Mouse (Mus musculus): ENCODE measurements around the gene Cyp4f37.
"Not testable (repeated sequence)": the region's sequence is repeated elsewhere in the genome, so short reads cannot be mapped to it uniquely, and the experiment has no call there.

Cyp4f37 gene

DNA sequence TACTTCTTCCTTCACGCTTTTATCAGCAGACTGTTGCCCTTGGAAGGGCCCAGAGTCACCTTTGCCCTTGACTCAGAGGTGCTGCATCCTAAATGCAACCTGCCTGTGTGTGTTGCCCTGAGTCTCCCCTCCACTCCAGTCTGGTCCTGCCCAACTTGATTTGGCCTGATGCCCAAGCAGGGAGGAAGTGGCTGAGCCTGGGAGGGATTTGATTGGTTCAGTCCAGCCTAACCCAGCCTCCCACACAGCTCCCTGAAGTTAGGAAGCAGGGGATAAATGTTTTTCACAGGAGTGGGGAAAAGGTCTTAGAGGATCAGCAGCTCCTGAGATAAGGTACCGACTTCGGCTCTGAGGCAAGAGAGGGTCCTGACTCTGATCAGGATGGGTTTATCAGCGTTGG is at the start of gene Cyp4f37:
Gene Cyp4f37, plus strand, starts transcription at position 292 of the 400 bp plus-strand sequence.
- DNase-seq, result not testable (repeated sequence)

DNA sequence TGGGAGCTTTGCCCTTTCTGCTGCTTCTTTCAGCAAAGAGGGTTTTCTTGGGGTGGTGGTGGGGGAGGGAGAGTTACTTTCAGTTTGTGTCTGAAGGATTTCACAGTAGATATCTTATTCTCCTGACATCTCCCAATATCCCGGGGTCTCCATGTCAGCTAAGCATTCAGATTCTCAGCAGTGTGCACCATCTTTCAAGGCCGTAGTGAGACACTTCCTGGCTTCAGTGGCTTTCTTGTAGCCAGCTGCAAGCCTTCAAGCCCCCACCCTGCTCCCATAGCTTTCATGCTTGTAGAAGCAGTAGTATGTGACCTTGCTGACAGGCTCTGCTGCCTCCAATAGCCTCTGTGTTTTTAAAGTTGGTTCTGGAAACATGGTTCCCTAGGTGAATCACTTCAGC is 47.8 kb upstream of the Cyp4f37 start:
- DNase-seq, result not testable (repeated sequence)

DNA sequence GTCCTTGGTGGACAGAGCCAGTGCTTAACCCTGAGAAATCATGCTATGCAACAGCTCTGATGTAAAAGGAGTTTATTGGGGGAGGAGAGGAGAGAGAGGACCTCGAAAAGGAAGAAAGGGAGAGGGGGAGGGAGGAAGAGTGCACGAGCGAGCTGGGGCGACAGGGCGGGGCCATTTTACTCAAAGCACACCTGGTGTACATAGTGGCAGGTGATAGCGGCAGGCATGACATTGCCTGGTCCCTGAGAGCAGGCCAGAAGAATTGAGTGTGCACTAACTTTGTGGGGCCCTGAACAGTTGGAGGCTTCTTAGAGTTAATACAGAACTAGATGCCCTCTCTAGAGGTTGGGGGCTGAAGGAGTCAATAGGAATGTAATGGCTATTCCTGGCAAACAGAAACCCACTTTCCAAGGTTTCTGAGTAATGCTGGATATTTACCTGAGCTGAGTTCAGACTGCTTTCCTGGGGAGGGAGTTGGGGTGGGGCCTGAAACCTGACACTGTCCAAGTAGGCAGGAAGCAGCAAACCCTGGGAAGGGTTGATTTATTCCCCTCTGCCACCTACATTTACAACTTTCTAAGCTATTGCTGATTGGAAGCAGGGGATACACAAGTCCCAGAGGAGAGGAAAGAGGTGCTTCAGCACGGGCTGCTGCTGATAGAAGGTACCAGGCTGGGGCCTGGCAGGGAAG is 43.5 kb upstream of the Cyp4f37 start:
- no peak for DNase-seq

DNA sequence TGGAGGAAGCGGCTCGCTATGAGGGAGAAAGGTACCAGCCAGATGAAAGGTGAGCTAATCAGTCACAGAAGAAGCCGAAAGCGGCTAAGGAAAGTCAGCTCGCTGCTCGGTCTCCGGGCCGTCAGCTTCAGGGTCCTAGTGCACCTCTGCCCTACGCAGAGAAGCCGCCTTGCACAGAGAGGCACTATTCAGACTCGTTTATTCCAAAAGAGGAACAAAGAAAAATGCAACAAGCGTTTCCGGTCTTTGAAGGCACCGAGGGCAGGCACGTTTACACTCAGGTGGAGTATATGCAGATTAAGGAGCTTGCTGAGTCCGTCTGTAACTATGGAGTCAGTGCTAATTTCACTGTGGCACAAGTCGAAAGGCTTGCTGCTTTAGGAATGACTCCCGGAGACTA is 24.6 kb upstream of the Cyp4f37 start:
- no peak for DNase-seq

DNA sequence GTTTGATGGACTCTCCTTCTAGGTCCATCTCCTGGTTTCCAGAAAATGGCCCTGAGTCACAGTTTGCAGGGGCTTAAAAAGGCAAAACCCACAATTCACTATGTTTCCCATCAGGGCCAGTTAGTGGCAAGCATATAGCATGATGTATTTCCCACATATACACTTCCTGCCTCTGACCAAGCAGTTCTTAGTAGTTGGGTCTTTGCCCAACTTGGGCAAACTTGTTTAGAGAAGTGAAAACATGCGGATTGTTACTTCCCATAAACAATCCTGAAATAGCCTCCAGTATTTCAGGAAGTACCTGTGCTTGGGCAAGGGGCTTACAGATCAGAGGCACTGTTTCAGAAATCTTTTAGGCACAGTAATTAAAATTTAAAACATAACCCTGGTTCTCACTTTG is 13.1 kb upstream of the Cyp4f37 start:
- DNase-seq, result no peak

DNA sequence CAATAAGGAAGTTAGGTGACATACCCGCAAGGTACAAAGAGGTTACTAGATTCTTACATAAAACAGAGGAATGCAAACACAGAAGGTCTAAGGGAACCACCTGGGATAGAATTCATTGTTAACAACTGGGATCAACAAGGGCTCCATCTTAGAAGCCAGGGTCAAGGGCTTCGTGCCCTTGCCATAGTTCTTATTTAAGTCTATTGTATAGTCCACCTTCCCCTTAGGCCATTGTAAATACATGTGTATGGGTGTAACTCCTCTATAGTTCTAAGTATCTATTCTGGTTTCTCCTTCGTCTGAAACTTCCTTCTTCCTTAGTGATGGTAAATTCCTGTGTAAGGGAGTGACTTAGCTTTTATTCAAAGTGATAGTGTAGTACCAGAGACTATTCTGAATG is 10.9 kb upstream of the Cyp4f37 start:
- DNase-seq, result not testable (repeated sequence)

DNA sequence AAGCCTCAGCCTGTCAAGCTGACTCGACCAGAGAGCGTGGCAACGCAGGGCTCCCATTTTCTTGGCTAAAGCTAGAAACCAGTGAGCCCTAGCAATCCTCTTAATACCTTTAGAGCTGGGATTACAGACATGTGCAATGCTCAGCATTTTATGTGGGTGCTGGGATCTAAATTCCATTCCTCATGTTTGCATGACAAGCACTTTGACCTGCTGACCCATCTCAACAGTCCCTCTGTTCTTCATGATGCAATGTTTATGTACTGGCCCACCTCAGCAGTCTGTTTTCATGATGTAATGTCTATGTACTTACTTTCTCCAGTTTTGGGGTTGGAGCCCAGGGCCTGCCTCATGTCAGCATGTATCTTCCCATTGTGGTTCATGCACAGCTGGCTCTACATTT is 10.2 kb upstream of the Cyp4f37 start:
- no peak for DNase-seq

DNA sequence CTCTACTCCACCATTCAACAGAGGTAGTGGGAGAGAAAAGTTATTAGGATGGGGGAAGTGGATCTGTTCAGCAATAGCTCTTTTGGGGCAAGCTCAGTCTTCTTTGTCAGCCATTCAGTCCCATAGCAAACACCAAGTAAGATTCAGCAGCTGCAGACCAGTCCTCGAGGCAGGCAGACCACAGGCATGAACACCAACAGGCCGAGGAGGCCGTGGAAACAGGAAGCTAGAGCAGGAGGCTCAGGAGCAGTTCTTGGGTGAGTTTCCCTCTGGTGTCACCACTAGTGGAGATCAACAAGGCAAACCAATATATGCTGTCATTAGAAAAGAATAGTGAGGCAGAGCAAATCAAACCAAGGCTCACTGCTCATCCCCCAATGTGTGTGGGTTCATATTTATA is 8.7 kb upstream of the Cyp4f37 start:
- DNase-seq, result no peak

DNA sequence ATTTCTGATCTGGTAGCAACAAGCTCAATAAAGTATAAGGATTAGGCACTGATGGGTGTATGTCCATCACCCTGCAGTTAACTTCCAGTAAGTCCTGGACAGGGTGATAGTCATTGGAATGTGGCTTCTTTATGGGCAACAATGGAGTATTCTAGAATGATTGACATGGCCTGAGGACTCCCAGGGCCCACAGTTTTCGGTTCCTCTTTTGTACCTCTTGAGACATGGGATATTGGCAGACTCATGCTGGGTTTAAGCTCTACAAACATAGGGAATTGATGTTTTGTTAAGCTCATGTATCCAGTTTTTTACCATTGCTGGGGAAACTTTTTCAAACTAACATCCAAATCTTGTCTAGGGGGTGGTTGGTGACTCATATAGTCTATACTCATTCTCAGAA is 3.9 kb upstream of the Cyp4f37 start:
- no peak for DNase-seq

DNA sequence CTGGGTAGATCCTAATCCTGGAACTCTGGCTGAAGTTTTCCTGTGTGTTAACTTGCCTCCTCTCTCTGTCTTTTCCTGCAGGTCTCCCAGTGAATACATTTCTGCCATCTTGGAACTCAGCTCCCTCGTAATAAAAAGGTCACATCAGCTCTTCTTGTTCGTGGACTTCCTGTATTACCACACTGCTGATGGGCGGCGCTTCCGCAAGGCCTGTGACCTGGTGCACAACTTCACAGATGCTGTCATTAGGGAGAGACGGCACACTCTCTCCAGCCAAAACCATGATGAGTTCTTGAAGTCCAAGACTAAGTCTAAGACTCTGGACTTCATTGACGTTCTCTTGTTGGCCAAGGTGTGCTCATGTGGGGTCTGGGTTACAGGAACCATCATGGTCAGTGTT is 8.6 kb downstream of the Cyp4f37 start:
- not testable (repeated sequence) for DNase-seq

DNA sequence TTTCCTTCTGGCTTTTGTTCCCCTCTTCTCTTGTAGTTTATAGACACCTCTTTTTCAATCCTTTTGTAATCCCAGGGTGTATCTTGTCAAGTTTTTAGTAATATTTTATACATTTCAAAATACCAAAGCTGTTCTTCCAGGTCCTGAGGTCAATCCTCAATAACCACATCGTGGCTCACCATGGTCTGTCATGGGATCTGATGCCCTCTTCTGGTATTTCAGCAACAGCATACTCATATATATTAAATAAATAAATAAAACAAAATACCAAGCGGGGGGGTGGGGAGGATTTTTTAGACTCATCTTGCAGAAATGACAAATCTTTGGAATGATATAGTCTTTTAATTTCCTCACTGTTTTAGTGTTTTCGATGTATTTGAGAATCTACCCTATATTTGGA is 10.8 kb downstream of the Cyp4f37 start:
- no peak for DNase-seq

DNA sequence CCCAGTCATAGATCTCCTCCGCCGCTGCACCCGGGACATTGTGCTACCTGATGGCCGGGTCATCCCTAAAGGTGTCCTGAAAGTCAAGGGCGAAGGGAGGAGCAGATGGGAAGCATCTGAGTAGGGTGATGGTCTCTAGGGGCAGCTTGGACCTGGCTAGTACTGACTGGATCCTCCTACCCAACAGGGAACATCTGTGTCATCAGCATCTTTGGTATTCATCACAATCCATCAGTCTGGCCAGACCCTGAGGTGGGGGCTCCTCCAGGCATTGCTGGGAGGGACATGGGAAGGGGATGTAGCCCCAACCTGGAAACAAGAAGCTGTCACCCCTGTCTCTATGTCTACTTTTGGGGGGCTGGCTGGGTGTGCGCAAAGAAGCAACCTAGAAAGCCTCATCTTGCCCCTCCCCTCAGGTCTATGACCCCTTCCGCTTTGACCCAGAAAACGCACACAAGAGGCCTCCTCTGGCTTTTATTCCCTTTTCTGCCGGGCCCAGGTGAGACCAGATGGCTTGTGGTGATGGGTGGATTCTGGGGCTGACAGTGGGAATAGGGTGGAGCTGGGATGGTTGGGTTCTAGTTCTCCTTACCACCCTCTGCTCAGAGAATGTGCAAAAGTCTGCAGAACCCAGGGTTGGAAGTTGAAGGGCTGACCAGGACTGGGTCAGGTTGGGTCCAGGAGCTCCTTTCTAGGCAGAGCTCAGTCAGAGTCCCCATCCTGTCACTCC is 13.3 kb downstream of the Cyp4f37 start:
- not testable (repeated sequence) for DNase-seq

DNA sequence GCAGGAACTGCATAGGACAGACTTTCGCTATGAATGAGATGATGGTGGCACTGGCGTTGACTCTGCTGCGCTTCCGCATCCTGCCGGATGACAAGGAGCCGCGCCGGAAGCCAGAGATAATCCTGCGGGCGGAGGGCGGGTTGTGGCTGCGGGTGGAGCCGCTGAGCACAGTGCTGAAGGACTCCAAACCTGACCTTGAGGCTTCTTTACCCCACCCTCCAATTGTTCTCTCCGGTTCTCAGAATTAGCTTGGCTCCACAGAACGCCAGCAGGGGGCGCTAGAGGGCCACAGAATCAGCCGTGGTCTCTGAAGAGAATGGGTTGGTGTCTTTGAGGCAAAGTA is 13.8 kb downstream of the Cyp4f37 start:
- peak; percentile 84 for DNase-seq

DNA sequence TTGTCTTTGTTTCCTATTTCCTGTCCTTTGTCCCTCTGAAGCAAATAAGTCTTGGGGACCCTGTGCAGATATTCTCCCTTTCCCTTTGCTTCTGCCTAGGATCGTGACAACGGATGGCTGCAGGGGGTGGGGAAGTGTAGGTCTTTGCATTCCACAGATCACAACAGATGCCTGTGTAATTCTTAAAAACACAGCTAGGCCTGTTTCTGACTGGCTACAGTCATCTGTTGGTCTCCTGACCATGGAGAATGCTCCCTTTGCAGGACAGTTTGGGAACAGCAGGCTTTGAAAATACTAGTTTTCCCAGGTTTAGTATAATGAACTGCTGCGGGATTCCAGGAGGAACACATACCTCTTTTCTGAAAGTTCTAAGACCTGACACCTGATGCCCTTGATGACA is 15.2 kb downstream of the Cyp4f37 start:
- DNase-seq, result no peak

DNA sequence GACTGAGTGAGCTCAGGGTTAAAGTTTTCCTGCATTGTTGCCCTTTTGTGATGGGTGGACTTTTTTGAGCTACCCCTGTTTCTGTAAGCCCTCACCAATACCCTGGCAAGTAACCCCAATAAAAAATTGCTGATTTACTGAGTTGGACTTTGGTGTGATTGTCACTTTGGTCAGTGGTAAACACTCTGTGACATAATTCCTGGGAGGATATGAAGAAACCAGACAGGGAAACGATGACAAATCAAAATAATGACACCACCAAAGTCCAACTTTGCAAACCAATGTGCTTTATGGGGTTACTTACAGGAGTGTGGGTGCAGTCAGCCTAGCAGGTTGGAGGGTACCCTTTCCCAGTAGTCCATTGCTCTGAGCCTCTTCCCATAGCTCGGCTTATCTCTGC is 16.0 kb downstream of the Cyp4f37 start:
- no peak for DNase-seq

DNA sequence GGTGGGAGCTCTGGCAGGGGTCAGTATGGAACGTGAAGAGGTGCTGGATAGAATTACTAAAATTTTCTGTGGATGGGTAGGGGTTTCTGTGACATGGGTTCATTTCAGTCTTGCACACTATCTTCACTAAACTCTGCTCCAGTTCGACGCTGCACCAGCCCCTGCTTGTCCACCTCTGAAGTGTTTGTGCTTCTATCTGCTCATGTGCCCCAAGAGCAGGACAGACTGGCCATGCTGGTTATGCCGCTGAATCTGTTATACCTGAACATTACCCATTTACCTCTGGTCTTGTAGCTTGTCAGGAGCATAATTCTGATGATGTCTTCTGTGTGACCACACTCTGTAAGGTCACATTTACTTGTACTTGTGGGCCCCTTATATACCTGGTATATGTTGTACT is 25.5 kb downstream of the Cyp4f37 start:
- DNase-seq, result no peak

DNA sequence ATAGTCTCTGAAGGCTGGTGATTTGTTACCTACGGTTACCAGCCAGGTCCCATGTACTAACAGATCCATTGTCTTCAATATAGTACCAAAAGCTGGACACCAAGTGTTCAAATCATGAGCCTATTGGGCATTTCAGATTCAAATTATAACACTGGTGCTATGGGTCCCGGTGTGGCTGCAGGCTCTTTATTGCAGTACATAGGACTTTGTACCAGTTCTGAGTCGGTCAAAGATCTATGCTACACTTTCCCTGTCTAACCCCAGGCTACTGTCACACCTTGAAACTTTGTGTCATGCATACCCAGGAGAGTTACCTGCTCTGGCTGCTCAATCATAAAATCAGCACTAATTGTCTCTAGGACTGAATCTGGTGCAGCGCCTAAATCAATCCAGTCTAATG is 32.8 kb downstream of the Cyp4f37 start:
- no peak for DNase-seq

DNA sequence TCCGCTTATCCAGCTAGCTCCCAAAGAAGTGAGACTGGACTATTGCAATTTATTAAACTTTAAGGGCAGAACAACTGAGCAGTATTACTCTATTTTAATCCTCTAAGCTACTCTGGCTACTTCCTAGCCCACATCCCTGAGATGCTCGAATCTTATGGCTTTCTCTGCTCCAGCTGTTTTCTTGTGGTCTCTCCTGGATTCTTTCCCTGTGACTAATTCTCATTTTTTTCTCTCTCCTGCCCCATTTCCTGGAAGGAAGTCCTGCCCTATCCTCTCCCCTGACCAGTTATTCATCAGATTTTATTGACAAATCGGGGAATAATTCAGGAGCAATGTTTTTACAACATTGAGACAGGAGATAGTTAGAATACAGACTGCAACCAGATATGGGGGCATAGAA is 35.9 kb downstream of the Cyp4f37 start:
- DNase-seq, result no peak

DNA sequence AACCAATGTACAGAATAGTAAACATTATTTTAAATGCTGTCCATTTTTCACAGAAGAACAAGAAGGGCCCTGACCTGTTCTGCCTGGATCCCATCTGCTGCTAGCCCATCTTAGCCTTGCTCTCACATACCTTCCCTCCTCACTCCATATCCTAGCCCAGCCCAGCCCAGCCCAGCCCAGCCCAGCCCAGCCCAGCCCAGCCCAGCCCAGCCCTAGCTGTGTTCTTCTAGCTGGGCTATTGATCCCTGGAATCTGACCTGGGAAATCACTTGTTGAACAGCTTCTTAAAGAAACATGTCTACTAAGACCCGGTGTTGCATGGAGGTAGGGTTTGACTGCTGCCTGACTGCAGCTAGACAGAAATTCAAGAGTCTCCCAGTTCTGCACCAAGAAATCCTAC is 37.1 kb downstream of the Cyp4f37 start:
- DNase-seq, result no peak

DNA sequence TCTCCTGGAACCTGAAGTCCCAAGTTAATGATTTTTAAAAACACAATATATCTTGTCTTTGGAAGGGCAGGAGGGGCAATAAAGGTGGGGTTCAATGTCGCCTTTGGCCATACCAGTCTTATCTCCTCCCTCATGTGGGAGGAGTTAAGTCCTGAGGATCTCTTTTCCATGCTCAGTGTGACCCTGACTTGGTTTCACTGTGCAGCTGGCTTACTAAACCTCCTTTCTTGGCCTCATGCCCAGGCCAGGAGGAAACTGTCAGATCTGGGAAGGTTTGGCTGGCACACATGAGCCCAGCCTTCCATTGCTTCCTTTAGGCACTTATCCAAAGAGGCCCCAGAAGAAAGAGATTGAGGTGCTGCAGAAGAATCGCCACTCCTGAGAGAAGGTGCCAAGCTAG is 37.6 kb downstream of the Cyp4f37 start, which contains the start of gene Cyp4f40:
Gene Cyp4f40, plus strand, starts transcription at position 189 of the 400 bp plus-strand sequence.
- peak; percentile 51 for DNase-seq

DNA sequence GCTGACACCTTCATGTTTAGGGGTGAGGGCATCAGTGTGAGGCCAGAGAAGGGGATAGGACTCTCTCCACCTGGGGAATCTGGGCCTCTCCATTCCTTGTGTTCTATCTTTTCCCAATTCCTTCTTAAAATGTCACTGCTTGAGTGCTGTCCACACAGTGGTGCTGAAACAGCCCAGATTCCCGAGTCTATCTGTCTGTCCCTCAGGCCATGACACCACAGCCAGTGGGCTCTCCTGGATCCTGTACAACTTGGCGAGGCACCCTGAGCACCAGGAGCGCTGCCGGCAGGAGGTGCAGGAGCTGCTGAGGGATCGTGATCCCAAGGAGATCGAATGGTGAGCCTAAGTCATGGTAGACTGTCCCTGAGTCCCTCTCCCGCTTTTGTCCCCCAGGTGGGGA is 52.9 kb downstream of the Cyp4f37 start:
- no peak for DNase-seq

DNA sequence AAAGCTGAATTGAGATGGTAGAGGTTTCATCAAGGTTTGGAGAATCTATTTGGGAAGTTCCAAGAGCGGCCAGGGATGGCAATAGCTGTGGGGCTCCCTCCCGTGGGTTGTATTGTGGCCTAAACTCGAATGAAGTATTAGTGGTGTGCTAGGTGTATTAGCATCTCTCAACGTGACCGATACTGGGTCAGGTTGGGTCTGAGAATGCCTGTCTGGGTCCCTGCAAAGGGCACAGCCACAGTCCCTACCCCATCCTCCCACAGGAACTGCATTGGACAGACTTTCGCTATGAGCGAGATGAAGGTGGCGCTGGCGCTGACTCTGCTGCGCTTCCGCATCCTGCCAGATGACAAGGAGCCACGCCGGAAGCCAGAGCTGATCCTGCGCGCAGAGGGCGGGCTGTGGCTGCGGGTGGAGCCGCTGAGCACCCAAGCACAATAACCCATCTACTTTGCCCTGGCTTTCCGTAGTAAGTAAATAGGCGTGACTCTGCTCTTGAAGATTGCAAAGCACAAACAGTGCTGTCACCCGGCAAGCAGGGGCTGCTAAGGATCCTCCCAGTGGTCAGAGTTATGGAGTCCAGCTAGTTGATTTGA is 55.0 kb downstream of the Cyp4f37 start:
- DNase-seq, result no peak

DNA sequence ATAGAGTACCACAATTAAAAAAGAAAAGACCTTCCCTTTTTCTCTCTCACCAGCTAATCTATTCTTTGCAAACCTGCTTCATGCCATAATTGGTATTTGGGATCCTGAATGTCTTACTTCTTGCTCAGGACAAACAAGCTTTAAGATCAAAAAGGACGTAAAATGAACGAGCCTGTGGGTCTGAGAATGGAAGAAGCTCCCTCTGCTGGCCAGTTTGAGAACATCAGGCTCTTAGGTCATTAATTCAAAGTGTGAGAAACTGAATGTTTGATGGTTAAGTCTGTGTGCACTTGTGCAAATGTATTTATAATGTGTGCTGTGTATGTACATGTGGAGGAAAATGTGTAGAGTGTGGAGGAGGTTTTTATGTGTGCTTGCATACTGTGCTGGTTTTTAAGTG is 59.3 kb downstream of the Cyp4f37 start:
- peak; percentile 43 for DNase-seq

DNA sequence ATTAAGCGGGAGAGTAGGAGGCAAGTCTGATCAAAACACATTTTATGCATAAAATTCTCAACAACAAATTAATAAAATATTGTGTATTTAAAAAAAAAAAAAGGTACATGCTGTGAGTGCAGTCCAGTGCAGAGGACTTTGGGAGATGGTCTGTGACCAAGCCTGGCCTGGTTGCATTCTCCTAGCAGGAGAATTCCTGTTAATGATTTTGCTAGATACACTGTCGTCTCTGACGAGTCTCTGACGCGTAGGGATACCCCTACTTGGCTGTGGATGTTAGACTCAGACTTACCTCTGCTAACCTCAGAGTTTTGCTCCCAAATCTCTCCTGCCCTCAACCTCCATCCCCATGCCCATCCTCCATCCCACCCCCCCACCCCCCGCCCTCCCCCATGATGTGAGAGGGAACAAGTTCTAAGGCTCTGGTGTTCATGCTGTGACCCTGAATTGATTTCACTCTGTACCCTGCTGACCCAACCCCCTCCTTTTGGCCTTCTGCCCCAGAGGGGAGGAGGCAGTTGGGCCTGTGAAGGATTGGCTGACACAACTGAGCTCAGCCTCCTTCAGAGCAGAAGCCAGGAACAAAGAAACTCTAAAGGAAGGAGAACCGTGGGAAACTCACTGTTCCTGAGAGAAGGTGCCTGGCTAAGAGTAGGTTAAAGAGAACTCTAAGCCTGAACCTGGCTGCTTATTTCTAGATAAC is 64.1 kb downstream of the Cyp4f37 start, which contains the start of gene Cyp4f15:
Gene Cyp4f15, plus strand, starts transcription at position 580 of the 703 bp plus-strand sequence.
- peak; percentile 57 for DNase-seq

Data from kidney, adult 18-20 months (tissue).